Mouse (Mus musculus) megakaryocyte, embryonic 14.5 days (primary cell): Measurements from ENCODE around the gene Ltbr. TPM values are rescaled to one million over a fixed set of nuclear protein-coding genes. Genes with fewer than 3 reads are reported as not detected.
"Not testable (repeated sequence)": the region's sequence is repeated elsewhere in the genome, so short reads cannot be mapped to it uniquely, and the experiment has no call there.

Experiments
- H3K27me3 ChIP-seq: replicated peaks from 2 replicates; pipeline ENCODE3; 2012; ENCODE audit warnings: inconsistent platforms
- H3K36me3 ChIP-seq: replicated peaks from 2 replicates; pipeline ENCODE3; 2012; ENCODE audit warnings: low read length, inconsistent platforms, mixed read lengths
- H3K4me1 ChIP-seq: 2 replicates; pipeline ENCODE4 v1.6.1; 2012; ENCODE audit warnings: inconsistent platforms
- H3K4me3 ChIP-seq: replicated peaks from 2 replicates; pipeline ENCODE3; 2012; ENCODE audit warnings: moderate library complexity, mild to moderate bottlenecking, inconsistent platforms
- H3K9me3 ChIP-seq: 2 replicates; pipeline ENCODE4 v1.6.1; 2012; ENCODE audit warnings: inconsistent platforms
- FLI1 ChIP-seq: IDR thresholded peaks from 2 replicates; pipeline ENCODE4 v1.6.1; 2012; ENCODE audit warnings: low read length, inconsistent platforms, mixed read lengths
- GATA1 ChIP-seq: IDR thresholded peaks from 3 replicates; pipeline ENCODE4 v1.6.1; 2012; ENCODE audit warnings: mixed read lengths, low read length, inconsistent platforms, borderline replicate concordance
- polyA plus RNA-seq: library from polyadenylated mRNA; stranded (reverse); fragments of >175 nt; gene quantifications from 2 replicates; pipeline ENCODE4 v1.2.3, GENCODE M21; 2012; ENCODE audit warnings: low replicate concordance; ENCODE audit not compliant: insufficient read depth

Gene Ltbr
- polyA plus RNA-seq, 1 experiment, result 48.8 TPM

DNA sequence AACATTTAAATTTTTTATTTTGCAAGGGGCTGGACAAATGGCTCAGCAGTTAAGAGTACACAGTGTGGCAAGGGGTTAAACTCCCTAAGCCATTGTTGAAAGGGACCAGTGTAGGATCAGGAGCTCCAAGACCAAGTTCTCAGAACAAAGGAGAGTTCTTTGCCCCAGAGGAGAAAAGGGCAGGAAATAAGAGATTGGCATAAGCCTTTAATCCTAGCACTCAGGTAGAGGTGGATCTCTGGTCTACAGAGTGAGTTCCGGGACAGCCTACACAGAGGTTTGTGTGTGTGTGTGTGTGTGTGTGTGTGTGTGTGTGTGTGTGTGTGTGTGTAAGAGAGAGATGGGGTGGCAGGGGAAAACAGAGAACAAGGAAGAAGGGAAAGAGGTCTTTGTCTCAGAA is 12.7 kb downstream of the Ltbr start:
- H3K9me3 ChIP-seq, result peaks cover 9% of the 10 kb centered on the region
- no peak for TF ChIP-seq FLI1
- TF ChIP-seq GATA1, result no peak
- H3K27me3 ChIP-seq, result peaks cover 9% of the 10 kb centered on the region
- H3K36me3 ChIP-seq, result peaks cover under 1% of the 10 kb centered on the region
- no peaks in the 10 kb centered on the region for H3K4me1 ChIP-seq
- no peak overlapping the region for H3K4me3 ChIP-seq

DNA sequence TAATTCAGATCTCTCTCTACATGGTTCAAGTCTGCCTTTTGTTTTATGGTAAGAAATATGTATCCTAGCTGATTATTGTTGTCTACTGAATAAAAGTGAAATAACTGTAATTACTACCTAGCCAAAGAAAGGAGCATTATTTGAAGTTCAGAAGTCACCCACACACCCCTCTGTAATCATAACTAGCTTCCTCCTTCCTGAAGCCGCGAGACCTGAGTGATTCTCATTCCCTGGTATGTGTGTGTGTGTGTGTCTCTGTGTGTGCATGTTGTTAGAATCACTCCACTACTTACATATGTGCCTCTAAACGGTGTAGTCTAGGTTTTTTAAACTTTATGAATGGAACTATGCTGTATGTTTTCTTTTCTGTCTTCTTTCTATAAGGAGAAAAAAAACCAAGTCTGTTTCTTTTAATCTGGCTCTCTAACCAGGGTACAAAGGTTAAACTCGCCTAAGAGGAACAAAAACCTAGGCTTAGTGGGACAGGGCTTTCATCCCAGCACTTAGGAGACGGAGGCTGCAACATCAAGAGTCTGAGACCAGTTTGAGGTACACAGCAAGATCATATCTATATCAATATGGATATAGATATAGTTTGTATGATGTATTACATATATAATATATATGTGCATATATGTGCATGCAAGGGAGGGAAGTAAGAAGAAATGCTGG is 16.4 kb downstream of the Ltbr start:
- TF ChIP-seq FLI1, result no peak
- TF ChIP-seq GATA1, result no peak
- peaks cover 25% of the 10 kb centered on the region for H3K27me3 ChIP-seq
- no peak overlapping the region for H3K4me3 ChIP-seq
- no peaks in the 10 kb centered on the region for H3K4me1 ChIP-seq
- peaks cover 29% of the 10 kb centered on the region for H3K9me3 ChIP-seq
- H3K36me3 ChIP-seq, result no peaks in the 10 kb centered on the region

DNA sequence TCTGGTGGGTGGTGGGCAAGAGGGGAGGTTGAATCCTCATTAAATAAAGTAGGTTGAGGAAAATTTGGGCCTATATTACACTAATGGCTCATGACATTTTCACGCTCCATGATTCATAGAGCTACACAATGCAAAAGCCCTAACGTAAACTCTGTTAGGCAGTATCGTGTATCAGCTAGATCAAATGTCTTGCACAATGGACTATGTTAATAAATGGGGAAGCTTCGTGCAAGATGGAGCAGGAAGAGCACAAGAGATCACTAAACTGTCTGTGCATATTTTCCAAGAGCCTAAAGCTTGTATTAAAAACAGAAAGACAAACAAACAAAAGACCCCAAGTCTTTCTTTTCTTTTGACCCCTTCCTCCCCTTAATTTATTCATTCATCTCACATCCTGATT is 19.6 kb downstream of the Ltbr start:
- Histone ChIP-seq H3K4me3 (no peak overlapping the region), H3K36me3 (no peaks in the 10 kb centered on the region), H3K27me3 (peaks cover 40% of the 10 kb centered on the region), H3K9me3 (peaks cover 30% of the 10 kb centered on the region), H3K4me1 (no peaks in the 10 kb centered on the region)
- TF ChIP-seq FLI1, result no peak
- no peak for TF ChIP-seq GATA1

DNA sequence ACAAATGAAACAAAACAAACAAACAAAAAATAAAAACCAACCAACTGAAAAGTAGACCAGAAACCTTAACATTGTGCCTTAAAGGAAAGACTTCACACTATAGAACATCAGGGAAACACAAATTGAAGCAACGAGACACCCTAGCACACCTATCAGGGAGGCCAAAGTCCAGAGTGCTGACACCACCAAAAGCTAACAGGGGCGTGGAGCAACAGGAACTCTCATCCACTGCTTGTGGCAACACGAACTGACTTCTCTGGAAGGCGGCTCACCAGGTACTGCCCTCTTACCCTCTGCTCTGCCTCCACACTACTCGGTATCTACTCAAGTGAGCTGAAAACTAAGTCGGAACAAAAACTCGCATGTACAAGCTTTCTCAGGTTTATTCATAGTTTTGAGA is 21.4 kb downstream of the Ltbr start:
- Histone ChIP-seq H3K27me3 (peaks cover 46% of the 10 kb centered on the region), H3K36me3 (no peaks in the 10 kb centered on the region), H3K9me3 (peaks cover 26% of the 10 kb centered on the region), H3K4me1 (no peaks in the 10 kb centered on the region), H3K4me3 (no peak overlapping the region)
- TF ChIP-seq GATA1, result no peak
- no peak for TF ChIP-seq FLI1

DNA sequence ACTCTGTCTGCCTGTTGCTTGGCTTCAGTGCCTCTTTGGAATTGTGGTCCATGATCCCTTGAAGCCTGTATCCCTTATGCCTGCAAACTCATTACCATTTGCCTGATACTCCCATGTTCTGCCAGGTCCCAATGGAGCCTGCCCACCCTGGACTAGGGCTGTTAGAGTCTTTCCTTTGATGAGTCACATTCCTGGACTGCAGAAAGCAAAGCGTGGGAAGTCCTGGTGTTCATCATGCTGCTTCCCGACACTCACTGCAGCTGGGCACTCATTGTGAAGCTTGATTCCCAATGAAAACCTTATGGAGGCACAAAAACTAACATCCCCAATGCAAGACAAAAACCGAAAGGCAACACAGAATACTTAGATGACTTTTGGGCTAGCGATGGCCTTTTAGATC is 22.4 kb downstream of the Ltbr start:
- H3K27me3 ChIP-seq, result peaks cover 41% of the 10 kb centered on the region
- H3K4me1 ChIP-seq, result no peaks in the 10 kb centered on the region

DNA sequence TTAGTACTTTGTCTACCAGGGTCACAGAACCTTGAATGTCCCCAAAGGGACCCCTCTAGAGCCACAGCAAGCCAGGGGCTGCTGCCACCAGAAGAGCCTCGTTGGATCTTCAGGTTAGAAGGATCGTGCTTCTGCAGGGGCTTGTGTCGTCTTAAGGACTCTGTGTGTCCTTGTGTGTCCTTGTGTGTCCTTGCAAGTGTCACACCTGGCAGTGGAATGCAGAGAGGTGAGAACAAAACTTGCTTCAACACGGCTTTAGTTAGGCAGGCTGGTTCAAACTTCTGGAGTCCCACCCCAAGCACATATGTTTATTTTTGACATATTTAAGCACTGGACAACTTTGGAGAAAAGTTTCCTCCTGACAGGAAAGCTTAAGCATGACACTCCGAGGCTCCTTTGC is 25.0 kb downstream of the Ltbr start:
- Histone ChIP-seq H3K9me3 (peaks cover 17% of the 10 kb centered on the region), H3K36me3 (no peaks in the 10 kb centered on the region), H3K4me1 (no peaks in the 10 kb centered on the region), H3K27me3 (peaks cover 31% of the 10 kb centered on the region), H3K4me3 (no peak overlapping the region)
- TF ChIP-seq GATA1, result no peak
- TF ChIP-seq FLI1, result no peak

More for the DNA sequence above, 22.4 kb downstream of the Ltbr start:
- peaks cover 26% of the 10 kb centered on the region for H3K9me3 ChIP-seq
- H3K36me3 ChIP-seq, result no peaks in the 10 kb centered on the region
- H3K4me3 ChIP-seq, result no peak overlapping the region
- no peak for TF ChIP-seq GATA1
- TF ChIP-seq FLI1, result no peak

DNA sequence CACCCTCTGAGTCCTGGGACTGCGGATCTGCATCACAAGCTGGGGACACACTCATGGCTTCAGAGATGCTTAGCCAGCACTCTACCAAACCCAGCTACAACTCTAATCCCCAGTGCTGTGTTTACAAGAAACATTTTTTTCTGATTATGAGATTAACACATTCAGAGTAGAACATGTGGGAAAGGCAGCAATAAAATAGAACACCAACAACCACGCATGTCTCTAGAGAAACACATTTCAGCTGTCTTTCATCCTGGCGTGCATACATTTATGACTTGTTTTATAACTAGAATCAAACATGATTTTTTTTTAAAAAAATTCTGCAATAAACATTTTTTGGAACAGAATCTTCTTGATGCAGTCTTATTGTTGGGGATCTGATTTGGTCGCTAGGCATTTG is 26.7 kb downstream of the Ltbr start:
- Histone ChIP-seq H3K36me3 (no peaks in the 10 kb centered on the region), H3K4me1 (no peaks in the 10 kb centered on the region), H3K9me3 (peaks cover 3% of the 10 kb centered on the region; the same call in 1 of the 2 replicates), H3K27me3 (peaks cover 27% of the 10 kb centered on the region), H3K4me3 (no peak overlapping the region)
- TF ChIP-seq FLI1 (no peak), GATA1 (no peak)

DNA sequence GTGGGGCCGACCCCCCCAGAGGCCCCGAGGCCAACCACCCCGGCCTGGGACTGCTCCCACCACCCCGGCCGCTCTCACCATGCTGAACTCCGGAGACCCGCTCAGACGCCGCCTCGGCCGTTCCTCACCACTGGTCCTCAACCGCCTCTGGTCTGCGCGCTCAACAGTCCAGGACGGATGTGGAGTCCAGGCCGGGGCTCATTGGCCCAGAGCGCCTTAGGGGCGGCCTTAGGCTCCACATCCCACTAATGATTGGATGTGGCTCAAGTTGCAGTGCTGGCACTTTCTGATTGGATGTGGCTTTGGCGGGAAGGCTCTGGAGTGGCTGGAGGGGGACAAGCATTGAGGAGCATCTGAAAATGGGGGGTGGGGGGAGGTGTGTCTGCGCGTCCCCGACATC is 27.8 kb downstream of the Ltbr start, which contains the start of gene Tuba3a:
Gene Tuba3a, minus strand, starts transcription at position 153 of the 400 bp plus-strand sequence.
- TF ChIP-seq FLI1, result no peak
- Histone ChIP-seq H3K9me3 (peaks cover 6% of the 10 kb centered on the region), H3K27me3 (peaks cover 23% of the 10 kb centered on the region), H3K4me3 (no peak within 1 kb of the TSS), H3K4me1 (no peaks in the 10 kb centered on the region), H3K36me3 (no peaks in the 10 kb centered on the region)

DNA sequence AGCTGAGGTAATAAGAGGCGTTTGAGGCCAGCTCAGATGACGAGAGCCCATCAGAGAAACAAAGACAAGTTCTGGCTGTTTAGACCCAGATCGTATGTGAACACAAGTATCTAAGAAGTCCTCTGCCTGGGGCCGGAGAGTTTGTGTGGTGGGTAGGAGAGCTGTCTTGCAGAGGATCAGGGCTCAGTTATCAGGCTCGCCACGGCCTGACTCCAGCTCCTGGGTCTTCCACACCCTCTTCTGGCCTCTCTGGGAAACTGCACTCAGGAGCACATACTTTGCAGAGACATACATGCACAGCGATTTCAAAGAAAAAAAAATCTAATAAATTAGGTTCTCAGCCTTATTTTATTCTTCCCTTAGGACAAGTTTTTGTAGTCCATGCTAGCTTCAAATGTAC is 28.9 kb downstream of the Ltbr start:
- H3K36me3 ChIP-seq, result no peaks in the 10 kb centered on the region
- peaks cover 12% of the 10 kb centered on the region for H3K9me3 ChIP-seq
- H3K27me3 ChIP-seq, result peaks cover 20% of the 10 kb centered on the region
- H3K4me3 ChIP-seq, result no peak overlapping the region
- no peaks in the 10 kb centered on the region for H3K4me1 ChIP-seq
- TF ChIP-seq FLI1, result no peak
- TF ChIP-seq GATA1, result no peak

DNA sequence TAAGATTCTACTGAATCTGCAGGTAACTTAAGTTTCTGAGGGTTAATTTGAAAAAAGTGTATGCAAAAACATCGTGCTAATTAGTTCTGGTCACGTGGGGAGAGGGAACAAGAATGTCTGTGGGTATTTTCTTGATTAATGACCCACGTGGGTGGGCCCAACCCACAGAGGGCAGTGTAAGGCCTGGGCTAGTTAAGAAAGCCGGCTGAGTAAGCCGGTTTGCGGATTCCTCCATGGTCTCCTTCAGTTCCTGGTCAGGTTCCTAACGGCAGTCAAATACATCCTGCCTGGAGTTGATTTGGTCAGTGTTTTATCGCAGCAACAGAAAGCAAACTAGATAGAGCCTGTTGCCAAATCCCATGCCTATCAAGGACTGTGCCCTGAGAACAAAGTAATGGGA is 29.4 kb downstream of the Ltbr start:
- H3K4me1 ChIP-seq, result no peaks in the 10 kb centered on the region
- no peak overlapping the region for H3K4me3 ChIP-seq
- H3K9me3 ChIP-seq, result peaks cover 13% of the 10 kb centered on the region
- H3K27me3 ChIP-seq, result peaks cover 20% of the 10 kb centered on the region
- H3K36me3 ChIP-seq, result no peaks in the 10 kb centered on the region
- TF ChIP-seq FLI1 (no peak), GATA1 (no peak)

DNA sequence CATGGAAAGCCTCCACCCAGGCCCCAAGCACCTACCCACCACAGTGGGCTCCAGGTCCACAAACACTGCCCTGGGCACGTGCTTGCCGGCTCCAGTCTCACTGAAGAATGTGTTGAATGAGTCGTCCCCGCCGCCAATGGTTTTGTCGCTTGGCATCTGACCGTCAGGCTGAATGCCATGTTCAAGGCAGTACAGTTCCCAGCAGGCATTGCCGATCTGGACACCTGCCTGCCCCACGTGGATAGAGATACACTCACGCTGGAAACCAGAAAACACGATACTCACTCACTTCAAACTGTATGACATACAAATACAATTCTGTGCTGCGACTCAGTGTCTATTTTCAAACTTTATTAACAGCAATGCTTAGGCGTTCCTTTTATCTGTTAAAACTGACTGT is 31.0 kb downstream of the Ltbr start:
- not testable (repeated sequence) for H3K36me3 ChIP-seq, H3K4me3 ChIP-seq, H3K4me1 ChIP-seq
- Histone ChIP-seq H3K27me3 (peaks cover 10% of the 10 kb centered on the region), H3K9me3 (peaks cover 13% of the 10 kb centered on the region)
